In the genomic region with DNA sequence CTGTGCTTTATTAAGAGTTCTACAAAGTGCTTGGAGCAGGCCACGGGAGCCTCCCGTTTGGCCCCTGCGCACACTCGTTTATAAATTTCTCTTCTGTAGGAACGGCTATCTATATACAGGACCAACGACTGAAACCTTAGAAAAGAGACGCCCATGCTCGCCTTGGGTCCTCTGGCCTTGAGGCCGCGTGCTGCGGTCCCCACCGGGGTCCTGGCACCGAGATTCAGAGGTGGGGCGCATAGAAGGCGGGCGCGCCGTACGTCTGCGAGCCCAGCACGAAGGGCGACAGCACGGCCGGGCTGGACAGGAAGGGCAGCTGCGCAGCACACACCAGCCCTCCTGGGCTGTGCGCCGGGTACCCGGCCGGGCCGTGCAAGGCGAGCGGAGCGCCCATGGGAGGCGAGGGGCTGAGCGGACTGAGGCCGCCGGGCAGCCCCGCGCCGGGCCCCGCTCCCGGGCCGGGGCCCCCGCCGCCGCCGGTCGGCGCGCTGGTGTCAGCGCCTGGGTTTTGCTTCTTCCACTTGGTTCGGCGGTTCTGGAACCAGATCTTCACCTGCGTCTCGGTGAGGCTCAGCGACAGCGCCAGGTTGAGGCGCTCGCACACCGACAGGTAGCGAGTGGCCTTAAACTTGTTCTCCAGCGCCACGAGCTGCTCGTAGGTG, we compare ENCODE assay signal across 8 mouse cellular contexts. TPM values are rescaled to one million over a fixed set of nuclear protein-coding genes. Genes with fewer than 3 reads are reported as not detected.
DNase-seq lines count a peak whose midpoint lies in the region; ATAC-seq and TF ChIP-seq lines count a peak whose summit lies in the region.

No protein-coding gene starts in this region.

- no peak for TF ChIP-seq EP300 in stomach, postnatal 0 days (optimal IDR thresholded peaks at IDR 0.05)

- H3K4me1 ChIP-seq in limb, embryonic 14.5 days (ENCODE audit: control insufficient read depth, insufficient read depth, low read length) = peaks cover 15% of the 10 kb centered on the region
- H3K4me1 ChIP-seq in stomach, postnatal 0 days (replicated peaks; ENCODE audit: control insufficient read depth, insufficient read depth) = no peaks in the 10 kb centered on the region

- peak overlapping the region; percentile 24 for H3K4me3 ChIP-seq in limb, embryonic 14.5 days (replicated peaks; ENCODE audit: low read length)
- peak overlapping the region; percentile 22 for H3K4me3 ChIP-seq in stomach, postnatal 0 days (ENCODE audit: low read depth, low read length)

- H3K27ac ChIP-seq in limb, embryonic 14.5 days (replicated peaks; ENCODE audit: low read depth, low read length) = no peak overlapping the region
- H3K27ac ChIP-seq in stomach, postnatal 0 days (replicated peaks) = no peak overlapping the region

- peaks cover 90% of the 10 kb centered on the region for H3K27me3 ChIP-seq in limb, embryonic 14.5 days (ENCODE audit: control insufficient read depth, insufficient read depth, low read length)
- H3K27me3 ChIP-seq in stomach, postnatal 0 days (ENCODE audit: control insufficient read depth, insufficient read depth, low read length) = peaks cover 46% of the 10 kb centered on the region

- no peak for TF ChIP-seq CTCF in stomach, postnatal 0 days (IDR thresholded peaks at IDR 0.05; ENCODE audit: low read depth)

- H3K9me3 ChIP-seq in limb, embryonic 14.5 days (ENCODE audit: control insufficient read depth, low read length) = no peaks in the 10 kb centered on the region
- no peaks in the 10 kb centered on the region for H3K9me3 ChIP-seq in stomach, postnatal 0 days (ENCODE audit: control insufficient read depth, low read length)

- WGBS in limb, embryonic 14.5 days = 1% methylated on average over 58 of the region's 64 CpGs
- 1% methylated on average over 64 of the region's 64 CpGs for WGBS in stomach, postnatal 0 days

- H3K4me2 ChIP-seq in limb, embryonic 14.5 days (replicated peaks; ENCODE audit: low read depth, low read length, severe bottlenecking) = peak overlapping the region; percentile 37
- peak overlapping the region; percentile 41 for H3K4me2 ChIP-seq in stomach, postnatal 0 days (replicated peaks; ENCODE audit: low read depth)

- no peak for ATAC-seq in limb, embryonic 14.5 days (ENCODE audit: low FRiP score, low read depth)
- no peak for ATAC-seq in stomach, postnatal 0 days (ENCODE audit: low FRiP score, low TSS enrichment)

- DNase-seq in cerebellum, adult 11 months = peak; percentile 20
- DNase-seq in cerebellum, adult 9-11 months = no peak
- DNase-seq in right cerebral cortex, postnatal 4 days = peak; percentile 13
- no peak for DNase-seq in right cerebral cortex, postnatal 14 days
- DNase-seq in limb, embryonic 14.5 days (ENCODE audit: low spot score) = no peak
- no peak for DNase-seq in stomach, postnatal 0 days (ENCODE audit: low spot score)
- DNase-seq in left cerebral cortex, adult 9 months (ENCODE audit: low spot score in 2 of 2) = no peak
- DNase-seq in urinary bladder, adult 2 months (ENCODE audit: low spot score) = no peak

- no peaks in the 10 kb centered on the region for H3K36me3 ChIP-seq in limb, embryonic 14.5 days (ENCODE audit: control insufficient read depth, insufficient read depth, low read length)
- no peaks in the 10 kb centered on the region for H3K36me3 ChIP-seq in stomach, postnatal 0 days (ENCODE audit: control insufficient read depth, insufficient read depth, low read length)

- TF ChIP-seq POLR2A in limb, embryonic 14.5 days (IDR thresholded peaks at IDR 0.05; ENCODE audit: borderline replicate concordance, extremely low read depth, insufficient read depth, insufficient read length) = no peak

- H3K9ac ChIP-seq in limb, embryonic 14.5 days (ENCODE audit: low read depth, low read length, severe bottlenecking) = no peak overlapping the region
- no peak overlapping the region for H3K9ac ChIP-seq in stomach, postnatal 0 days (ENCODE audit: low read length)

RNA-seq across cellular contexts. Expression of a gene that starts 3.1 kb away (rescaled TPM):
- polyA plus RNA-seq in limb, embryonic 14.5 days (2012; rRNA removed) = not detected in 2 replicates
- not detected in 2 replicates for polyA plus RNA-seq in limb, embryonic 14.5 days (2014; fragmentation: Nextera tagmentation; extraction: Ambion mirVana)
- not detected in 2 replicates for polyA plus RNA-seq in stomach, postnatal 0 days (2015; fragmentation: Nextera tagmentation; extraction: Ambion mirVana)
- polyA plus RNA-seq in urinary bladder, adult 2 months (2012; rRNA removed) = not detected in 2 replicates

RNA-seq across cellular contexts. Expression of a gene that starts 52.3 kb away (rescaled TPM):
- polyA plus RNA-seq in limb, embryonic 14.5 days (2012; rRNA removed) = 11.0 and 11.5 TPM in 2 replicates
- 10.0 and 11.7 TPM in 2 replicates for polyA plus RNA-seq in limb, embryonic 14.5 days (2014; fragmentation: Nextera tagmentation; extraction: Ambion mirVana)
- polyA plus RNA-seq in stomach, postnatal 0 days (2015; fragmentation: Nextera tagmentation; extraction: Ambion mirVana) = 4.5 and 5.0 TPM in 2 replicates
- polyA plus RNA-seq in urinary bladder, adult 2 months (2012; rRNA removed) = 10.9 and 11.0 TPM in 2 replicates

Comparison
In these comparisons a context has a peak if more than half of its experiments do, and no peak if none do; other contexts are left out.
1. DNase-seq: peak in cerebellum, adult 11 months (single experiment) and right cerebral cortex, postnatal 4 days (single experiment); none in cerebellum, adult 9-11 months (single experiment), right cerebral cortex, postnatal 14 days (single experiment), limb, embryonic 14.5 days (single experiment), stomach, postnatal 0 days (single experiment), left cerebral cortex, adult 9 months (0 of 2) and urinary bladder, adult 2 months (single experiment).